Mouse (Mus musculus) cerebellum, adult 2 months (tissue): ENCODE measurements around the gene Nphp4.

ENCODE experiments used
- CTCF ChIP-seq: fragments of 200-500 bp; IDR thresholded peaks from 2 replicates; pipeline ENCODE4 v1.5.1; 2011; ENCODE audit warnings: low read depth, mild to moderate bottlenecking, control low read depth, low read length, moderate library complexity, borderline replicate concordance; ENCODE audit not compliant: insufficient read depth
- POLR2A ChIP-seq: fragments of 200-500 bp; IDR thresholded peaks from 2 replicates; pipeline ENCODE4 v1.6.1; 2011; ENCODE audit warnings: low read length, control low read depth, borderline replicate concordance; ENCODE audit not compliant: insufficient read depth

GRCm38 (mm10) chr4:152480426-152480825 is 3.9 kb downstream of the Nphp4 start:
- TF ChIP-seq CTCF (no peak), POLR2A (no peak)
